Mouse (Mus musculus) liver, embryonic 13.5 days (tissue): ENCODE results near the gene Slc33a1. TPM values are rescaled to one million over a fixed set of nuclear protein-coding genes. Genes with fewer than 3 reads are reported as not detected.

Experiments used
- ATAC-seq: fragments of 200-750 bp; cut with Nextera tagmentation; 2 replicates; pipeline ENCODE4 v1.8.0; 2017; ENCODE audit warnings: low read depth, mild to moderate bottlenecking, moderate number of reproducible peaks, moderate library complexity
- DNase-seq: peaks from one replicate; pipeline ENCODE4 v3.0.0; 2022
- H3K27ac ChIP-seq: fragments of 300-500 bp; sonication (generic); 2 replicates; pipeline ENCODE4 v1.5.1; 2015; ENCODE audit warnings: moderate library complexity, mild to moderate bottlenecking, inconsistent platforms
- H3K27me3 ChIP-seq: fragments of 300-500 bp; sonication (generic); 2 replicates; pipeline ENCODE4 v1.6.1; 2015; ENCODE audit warnings: mild to moderate bottlenecking, inconsistent platforms
- H3K36me3 ChIP-seq: fragments of 300-500 bp; sonication (generic); 2 replicates; pipeline ENCODE4 v1.6.1; 2015; ENCODE audit warnings: mild to moderate bottlenecking, inconsistent platforms
- H3K4me1 ChIP-seq: fragments of 300-500 bp; sonication (generic); replicated peaks from 2 replicates; pipeline ENCODE4 v1.6.1; 2015; ENCODE audit warnings: inconsistent platforms
- H3K4me2 ChIP-seq: fragments of 300-500 bp; sonication (generic); 2 replicates; pipeline ENCODE4 v1.6.1; 2015; ENCODE audit warnings: inconsistent platforms, mild to moderate bottlenecking, moderate library complexity
- H3K4me3 ChIP-seq: fragments of 300-500 bp; sonication (generic); replicated peaks from 2 replicates; pipeline ENCODE4 v1.5.1; 2015; ENCODE audit warnings: mild to moderate bottlenecking, inconsistent platforms
- H3K9ac ChIP-seq: fragments of 300-500 bp; sonication (generic); 2 replicates; pipeline ENCODE4 v1.6.1; 2015; ENCODE audit warnings: mild to moderate bottlenecking, inconsistent platforms
- H3K9me3 ChIP-seq: fragments of 300-500 bp; sonication (generic); replicated peaks from 2 replicates; pipeline ENCODE4 v1.6.1; 2016; ENCODE audit warnings: inconsistent platforms
- WGBS: fragments of 180-500 bp; shearing (Covaris S2); methylation state at CpG from one replicate; pipeline ENCODE4 v1.1.7; 2015; ENCODE audit not compliant: insufficient replicate concordance; 5-methylcytosine and 5-hydroxymethylcytosine counted together
- polyA plus RNA-seq: library from polyadenylated mRNA; unstranded; fragments of >200 nt; fragmentation: Nextera tagmentation; extraction: Ambion mirVana; gene quantifications from 2 replicates; pipeline ENCODE4 v1.2.1, GENCODE M21; 2015

Gene Slc33a1
- polyA plus RNA-seq, result 10.2 and 13.1 TPM in 2 replicates

- ATAC-seq (peak; percentile 92), DNase-seq (peak; percentile 93)
- H3K36me3 ChIP-seq, result 0 out of 2 replicates have a peak, but pooled peaks cover 4% of the 10 kb centered on the region
- no peaks in the 10 kb centered on the region for H3K9me3 ChIP-seq
- peak within 1 kb of the TSS; percentile 90 for H3K4me3 ChIP-seq
- peak within 1 kb of the TSS; percentile 92 for H3K9ac ChIP-seq
- WGBS, result under 1% methylated on average over 69 of the region's 69 CpGs
- peak within 1 kb of the TSS; percentile 87 for H3K4me2 ChIP-seq
- H3K4me1 ChIP-seq, result peaks cover 24% of the 10 kb centered on the region
- H3K27ac ChIP-seq, result peak within 1 kb of the TSS; percentile 90
- peaks cover 9% of the 10 kb centered on the region; the same call in 1 of the 2 replicates for H3K27me3 ChIP-seq
Measured at GRCm38 (mm10) chr3:63964100-63964921, at the start of gene Slc33a1. Gene Slc33a1 (minus strand): TSS chr3:63964768.

- peaks cover 67% of the 10 kb centered on the region for H3K36me3 ChIP-seq
- no peaks in the 10 kb centered on the region for H3K27me3 ChIP-seq
- no peak overlapping the region for H3K4me2 ChIP-seq
- H3K27ac ChIP-seq, result no peak overlapping the region
- no peak overlapping the region for H3K4me3 ChIP-seq
- DNase-seq (no peak), ATAC-seq (no peak)
- H3K9ac ChIP-seq, result no peak overlapping the region
- H3K4me1 ChIP-seq, result no peaks in the 10 kb centered on the region
- H3K9me3 ChIP-seq, result no peaks in the 10 kb centered on the region
- WGBS, result 89% methylated on average over 3 of the region's 3 CpGs
Measured at GRCm38 (mm10) chr3:63988722-63989440, 24.3 kb upstream of the Slc33a1 start.

GRCm38 (mm10) chr3:63986656-63987055 lies 22.1 kb upstream of the Slc33a1 start:
- no peaks in the 10 kb centered on the region for H3K4me1 ChIP-seq
- DNase-seq, result no peak
- H3K9me3 ChIP-seq, result no peaks in the 10 kb centered on the region
- H3K4me3 ChIP-seq, result no peak overlapping the region
- no peaks in the 10 kb centered on the region for H3K27me3 ChIP-seq
- no peak overlapping the region for H3K4me2 ChIP-seq
- peaks cover 60% of the 10 kb centered on the region for H3K36me3 ChIP-seq
- no peak overlapping the region for H3K27ac ChIP-seq
- ATAC-seq, result no peak
- H3K9ac ChIP-seq, result no peak overlapping the region
- 67% methylated on average over 1 of the region's 1 CpGs for WGBS

GRCm38 (mm10) chr3:63977895-63978294 lies 13.3 kb upstream of the Slc33a1 start:
- Histone ChIP-seq H3K27me3 (no peaks in the 10 kb centered on the region), H3K36me3 (peaks cover 26% of the 10 kb centered on the region), H3K9me3 (no peaks in the 10 kb centered on the region), H3K27ac (no peak overlapping the region), H3K9ac (peak overlapping the region; percentile 96), H3K4me1 (peaks cover 27% of the 10 kb centered on the region), H3K4me3 (peak overlapping the region; percentile 94), H3K4me2 (peak overlapping the region; percentile 79)
- WGBS, result 74% methylated on average over 4 of the region's 4 CpGs
- DNase-seq (no peak), ATAC-seq (no peak)

GRCm38 (mm10) chr3:63975955-63976908 lies 11.7 kb upstream of the Slc33a1 start, which contains the start of gene Gmps:
Gene Gmps (plus strand): TSS chr3:63976106.
- H3K4me2 ChIP-seq, result peak within 1 kb of the TSS; percentile 79
- ATAC-seq (peak; percentile 97), DNase-seq (peak; percentile 90)
- peak within 1 kb of the TSS; percentile 96 for H3K9ac ChIP-seq
- peak within 1 kb of the TSS; percentile 88 for H3K27ac ChIP-seq
- peaks cover 32% of the 10 kb centered on the region for H3K4me1 ChIP-seq
- under 1% methylated on average over 67 of the region's 67 CpGs for WGBS
- H3K4me3 ChIP-seq, result peak within 1 kb of the TSS; percentile 94
- H3K9me3 ChIP-seq, result no peaks in the 10 kb centered on the region
- no peaks in the 10 kb centered on the region for H3K27me3 ChIP-seq
- H3K36me3 ChIP-seq, result peaks cover 18% of the 10 kb centered on the region

- Histone ChIP-seq H3K27ac (no peak overlapping the region), H3K4me1 (peaks cover 28% of the 10 kb centered on the region), H3K4me3 (no peak overlapping the region), H3K36me3 (no peaks in the 10 kb centered on the region), H3K27me3 (peaks cover 9% of the 10 kb centered on the region; the same call in 1 of the 2 replicates), H3K9ac (no peak overlapping the region), H3K4me2 (no peak overlapping the region), H3K9me3 (no peaks in the 10 kb centered on the region)
- WGBS, result 66% methylated on average over 2 of the region's 2 CpGs
- no peak for ATAC-seq
- no peak for DNase-seq
Measured at GRCm38 (mm10) chr3:63965929-63966328, 1.4 kb upstream of the Slc33a1 start.

GRCm38 (mm10) chr3:63964922-63965249 lies 318 bp upstream of the Slc33a1 start:
- 74% methylated on average over 6 of the region's 6 CpGs for WGBS
- H3K4me3 ChIP-seq, result peak overlapping the region; percentile 90
- peaks cover 25% of the 10 kb centered on the region for H3K4me1 ChIP-seq
- no peak overlapping the region for H3K9ac ChIP-seq
- H3K27ac ChIP-seq, result 0 out of 2 replicates have a peak overlapping the region, but pooled peaks have one; percentile 21
- H3K9me3 ChIP-seq, result no peaks in the 10 kb centered on the region
- H3K4me2 ChIP-seq, result peak overlapping the region; percentile 87
- H3K36me3 ChIP-seq, result no peaks in the 10 kb centered on the region
- H3K27me3 ChIP-seq, result peaks cover 9% of the 10 kb centered on the region; the same call in 1 of the 2 replicates
- ATAC-seq (no peak; the same call in 1 of the 2 replicates), DNase-seq (no peak)

GRCm38 (mm10) chr3:63963421-63964099 lies 1.0 kb downstream of the Slc33a1 start:
- ATAC-seq (no peak), DNase-seq (no peak)
- Histone ChIP-seq H3K4me3 (peak overlapping the region; percentile 90), H3K4me1 (peaks cover 24% of the 10 kb centered on the region), H3K9ac (peak overlapping the region; percentile 92), H3K9me3 (no peaks in the 10 kb centered on the region), H3K27me3 (peaks cover 9% of the 10 kb centered on the region; the same call in 1 of the 2 replicates), H3K27ac (peak overlapping the region; percentile 90), H3K36me3 (0 out of 2 replicates have a peak, but pooled peaks cover 4% of the 10 kb centered on the region), H3K4me2 (peak overlapping the region; percentile 87)
- WGBS, result 6% methylated on average over 25 of the region's 25 CpGs

GRCm38 (mm10) chr3:63949837-63950236 lies 14.7 kb downstream of the Slc33a1 start:
- Histone ChIP-seq H3K4me2 (no peak overlapping the region), H3K9me3 (no peaks in the 10 kb centered on the region; the same call in 1 of the 2 replicates), H3K4me3 (no peak overlapping the region), H3K9ac (no peak overlapping the region), H3K27me3 (no peaks in the 10 kb centered on the region), H3K36me3 (peaks cover 13% of the 10 kb centered on the region), H3K4me1 (peaks cover 9% of the 10 kb centered on the region), H3K27ac (no peak overlapping the region)
- ATAC-seq (peak; percentile 71), DNase-seq (no peak)
- WGBS, result 48% methylated on average over 3 of the region's 3 CpGs

GRCm38 (mm10) chr3:63941204-63941850 lies 23.2 kb downstream of the Slc33a1 start:
- Histone ChIP-seq H3K4me1 (no peaks in the 10 kb centered on the region), H3K27me3 (no peaks in the 10 kb centered on the region), H3K9ac (no peak overlapping the region), H3K9me3 (no peaks in the 10 kb centered on the region), H3K4me2 (no peak overlapping the region), H3K4me3 (no peak overlapping the region), H3K27ac (no peak overlapping the region), H3K36me3 (peaks cover 9% of the 10 kb centered on the region)
- 70% methylated on average over 2 of the region's 2 CpGs for WGBS
- ATAC-seq (no peak), DNase-seq (no peak)
